Mouse (Mus musculus) leukemia stem cell, adult 10-12 weeks (primary cell): ENCODE measurements around the gene Ndufa7. TPM values are rescaled to one million over a fixed set of nuclear protein-coding genes. Genes with fewer than 3 reads are reported as not detected.

Source experiments
- polyA plus RNA-seq: library from polyadenylated mRNA; stranded (reverse); fragments of >175 nt; gene quantifications from 2 replicates; pipeline ENCODE4 v1.2.3, GENCODE M21; 2012; ENCODE audit warnings: low replicate concordance

Ndufa7 gene
- polyA plus RNA-seq: 623 and 660 TPM in 2 replicates

GRCm38 (mm10) chr17:33824084-33824996 is at the start of gene Ndufa7, which contains the start of gene Rps28:
Gene Ndufa7, plus strand, starts transcription at chr17:33824572.
Gene Rps28, minus strand, starts transcription at chr17:33824562.

GRCm38 (mm10) chr17:33781124-33781977 is 43.0 kb upstream of the Ndufa7 start, which contains the start of gene Angptl4:
Gene Angptl4, minus strand, starts transcription at chr17:33781830.

GRCm38 (mm10) chr17:33810334-33811141 is 13.8 kb upstream of the Ndufa7 start, which contains the start of gene Kank3:
Gene Kank3, plus strand, starts transcription at chr17:33810519.

GRCm38 (mm10) chr17:33842966-33843795 is 18.8 kb downstream of the Ndufa7 start, which contains the start of gene Cd320:
Gene Cd320, plus strand, starts transcription at chr17:33843091.

DNA sequence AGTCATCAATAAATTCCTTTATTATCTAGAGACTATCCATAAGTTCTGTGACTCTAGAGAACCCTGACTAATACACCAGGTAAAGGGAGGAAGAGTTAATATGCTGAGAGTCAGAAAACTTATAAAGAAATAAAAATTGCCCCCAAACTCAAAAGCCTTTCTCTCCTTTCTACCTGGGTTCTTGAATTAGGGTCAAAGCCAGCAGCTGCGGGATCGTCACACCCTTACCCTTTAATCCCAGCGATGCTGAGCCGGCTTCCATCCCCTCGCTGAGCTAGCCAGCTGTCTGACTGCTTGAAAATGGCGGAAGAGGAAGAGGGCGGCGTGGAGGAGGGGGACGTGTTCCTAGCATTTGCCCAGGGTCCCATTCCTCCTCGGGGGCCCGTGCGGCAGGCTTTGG is 49.2 kb downstream of the Ndufa7 start, which contains the start of gene Gm7029:
Gm7029 (plus strand) TSS at position 301 of the 400 bp plus-strand sequence.

Other genes starting within 250 kb of the Ndufa7 start
- gene Zfp414, start 195.5 kb upstream of the Ndufa7 start, polyA plus RNA-seq: 89.6 and 130 TPM in 2 replicates
- 0.98 TPM in 1 of 2 replicates, not detected in the other for gene Pram1, start 186.5 kb upstream of the Ndufa7 start, polyA plus RNA-seq
- gene Hnrnpm, start 137.7 kb upstream of the Ndufa7 start, polyA plus RNA-seq: 235 and 638 TPM in 2 replicates
- gene March2, start 105.9 kb upstream of the Ndufa7 start, polyA plus RNA-seq: 32.8 and 113 TPM in 2 replicates
- 96.5 and 233 TPM in 2 replicates for gene Rab11b, start 64.0 kb upstream of the Ndufa7 start, polyA plus RNA-seq
- gene Angptl4, start 42.7 kb upstream of the Ndufa7 start, polyA plus RNA-seq: 3.9 and 15.1 TPM in 2 replicates
- gene Kank3, start 14.1 kb upstream of the Ndufa7 start, polyA plus RNA-seq: 2.1 and 3.0 TPM in 2 replicates
- gene Rps28, start within 50 bp of the Ndufa7 start, polyA plus RNA-seq: 128 and 1,150 TPM in 2 replicates
- gene Cd320, start 18.5 kb downstream of the Ndufa7 start, polyA plus RNA-seq: 29.9 and 33.2 TPM in 2 replicates
- not detected in 2 replicates for gene Gm7029, start 49.3 kb downstream of the Ndufa7 start, polyA plus RNA-seq
- gene Kifc1, start 66.1 kb downstream of the Ndufa7 start, polyA plus RNA-seq: 74.4 and 87.4 TPM in 2 replicates
- not detected in 2 replicates for gene Platr17, start 80.6 kb downstream of the Ndufa7 start, polyA plus RNA-seq
- gene Daxx, start 84.8 kb downstream of the Ndufa7 start, polyA plus RNA-seq: 28.6 and 32.1 TPM in 2 replicates
- 473 and 728 TPM in 2 replicates for gene Tapbp, start 91.3 kb downstream of the Ndufa7 start, polyA plus RNA-seq
- 60.2 and 119 TPM in 2 replicates for gene Zbtb22, start 91.3 kb downstream of the Ndufa7 start, polyA plus RNA-seq
- 141 and 230 TPM in 2 replicates for gene Rgl2, start 105.0 kb downstream of the Ndufa7 start, polyA plus RNA-seq
- gene Pfdn6, start 115.8 kb downstream of the Ndufa7 start, polyA plus RNA-seq: 74.5 and 89.8 TPM in 2 replicates
- gene Wdr46, start 116.1 kb downstream of the Ndufa7 start, polyA plus RNA-seq: 94.9 and 266 TPM in 2 replicates
- gene B3galt4, start 126.9 kb downstream of the Ndufa7 start, polyA plus RNA-seq: 16.7 and 18.6 TPM in 2 replicates
- gene Vps52, start 131.2 kb downstream of the Ndufa7 start, polyA plus RNA-seq: 51.6 and 65.2 TPM in 2 replicates
- 29.1 and 64.5 TPM in 2 replicates for gene Rps18, start 131.4 kb downstream of the Ndufa7 start, polyA plus RNA-seq
- gene H2-K1, start 175.8 kb downstream of the Ndufa7 start, polyA plus RNA-seq: 253 and 752 TPM in 2 replicates
- gene Ring1, start 200.1 kb downstream of the Ndufa7 start, polyA plus RNA-seq: 42.1 and 63.7 TPM in 2 replicates
- gene H2-Ke6, start 203.5 kb downstream of the Ndufa7 start, polyA plus RNA-seq: 50.7 and 105 TPM in 2 replicates
- 36.5 and 105 TPM in 2 replicates for gene Slc39a7, start 207.1 kb downstream of the Ndufa7 start, polyA plus RNA-seq
- gene Rxrb, start 207.2 kb downstream of the Ndufa7 start, polyA plus RNA-seq: 269 and 299 TPM in 2 replicates
- gene Col11a2, start 214.9 kb downstream of the Ndufa7 start, polyA plus RNA-seq: 8.5 and 40.3 TPM in 2 replicates